Mouse (Mus musculus) T-helper 17 cell (primary cell): ENCODE results near the gene Ebf1.

Experiments
- in situ Hi-C, 2 experiments: fragments of 300-600 bp; cut with MboI, MseI; formaldehyde crosslinking; loops; 1 replicate in 1 of 2; 2 replicates in 1 of 2; pipeline ENCODE4 v1.15.1; 2025; ENCODE audit warnings: high pct_unique_total_duplicates in 2 of 2

Ebf1 gene

GRCm38 (mm10) chr11:44729931-44730330 lies 112.8 kb downstream of the Ebf1 start:
- in situ Hi-C loops: loop anchor here in 1 of 2 experiments (10.0 kb wide), 1 partner anchor 115 kb away; the partner anchor contains the start of gene Ebf1

- in situ Hi-C loops: no loop called here
These were observed 114.6 kb downstream of the Ebf1 start for GRCm38 (mm10) chr11:44731763-44732162.

- in situ Hi-C loops: no loop called here
These were observed 116.2 kb downstream of the Ebf1 start for GRCm38 (mm10) chr11:44733276-44733675.

- in situ Hi-C loops: no loop called here
These were observed 120.9 kb downstream of the Ebf1 start for GRCm38 (mm10) chr11:44738046-44738445.

GRCm38 (mm10) chr11:44738820-44739219 lies 121.7 kb downstream of the Ebf1 start:
- in situ Hi-C loops: no loop called here

GRCm38 (mm10) chr11:44740278-44741041 lies 123.3 kb downstream of the Ebf1 start:
- in situ Hi-C loops: no loop called here

GRCm38 (mm10) chr11:44741042-44741491 lies 124.0 kb downstream of the Ebf1 start:
- in situ Hi-C loops: no loop called here

- in situ Hi-C loops: no loop called here
These were observed 127.3 kb downstream of the Ebf1 start for GRCm38 (mm10) chr11:44744446-44744845.

GRCm38 (mm10) chr11:44745946-44746345 lies 128.8 kb downstream of the Ebf1 start:
- in situ Hi-C loops: no loop called here

- in situ Hi-C loops: no loop called here
These were observed 129.6 kb downstream of the Ebf1 start for GRCm38 (mm10) chr11:44746731-44747130.

- in situ Hi-C loops: no loop called here
These were observed 132.2 kb downstream of the Ebf1 start for GRCm38 (mm10) chr11:44749309-44749708.

GRCm38 (mm10) chr11:44754336-44754735 lies 137.2 kb downstream of the Ebf1 start:
- in situ Hi-C loops: no loop called here

- in situ Hi-C loops: no loop called here
These were observed 139.2 kb downstream of the Ebf1 start for GRCm38 (mm10) chr11:44756321-44756720.

GRCm38 (mm10) chr11:44758857-44759256 lies 141.7 kb downstream of the Ebf1 start:
- in situ Hi-C loops: no loop called here

GRCm38 (mm10) chr11:44761128-44761996 lies 144.2 kb downstream of the Ebf1 start:
- in situ Hi-C loops: no loop called here

GRCm38 (mm10) chr11:44763992-44764835 lies 147.1 kb downstream of the Ebf1 start:
- in situ Hi-C loops: no loop called here

GRCm38 (mm10) chr11:44764988-44765387 lies 147.9 kb downstream of the Ebf1 start:
- in situ Hi-C loops: no loop called here

GRCm38 (mm10) chr11:44766246-44766645 lies 149.1 kb downstream of the Ebf1 start:
- in situ Hi-C loops: no loop called here

- in situ Hi-C loops: no loop called here
These were observed 150.2 kb downstream of the Ebf1 start for GRCm38 (mm10) chr11:44767322-44767721.

- in situ Hi-C loops: no loop called here
These were observed 151.2 kb downstream of the Ebf1 start for GRCm38 (mm10) chr11:44768346-44768745.

- in situ Hi-C loops: loop anchor here in 1 of 2 experiments (5.0 kb wide), 1 partner anchor 241 kb away; no protein-coding TSS in a partner anchor
These were observed 154.0 kb downstream of the Ebf1 start for GRCm38 (mm10) chr11:44770989-44771564.
